Mouse (Mus musculus) lung, embryonic 14.5 days (tissue): ENCODE data around the gene Tardbp. TPM values are rescaled to one million over a fixed set of nuclear protein-coding genes. Genes with fewer than 3 reads are reported as not detected.

Experiments used
- ATAC-seq: fragments of 200-750 bp; cut with Nextera tagmentation; 2 replicates; pipeline ENCODE4 v1.8.0; 2017; ENCODE audit warnings: mild to moderate bottlenecking, moderate TSS enrichment, moderate library complexity; ENCODE audit not compliant: insufficient read depth
- DNase-seq: peaks from one replicate; pipeline ENCODE4 v3.0.0-alpha.2; 2015
- H3K27ac ChIP-seq: fragments of 300-500 bp; sonication (generic); 2 replicates; pipeline ENCODE4 v1.5.1; 2014; ENCODE audit warnings: low read depth, mild to moderate bottlenecking, moderate library complexity
- H3K27me3 ChIP-seq: fragments of 300-500 bp; sonication (generic); 2 replicates; pipeline ENCODE4 v1.6.1; 2014; ENCODE audit warnings: low read length, control low read depth; ENCODE audit not compliant: insufficient read depth
- H3K36me3 ChIP-seq: fragments of 300-500 bp; sonication (generic); 2 replicates; pipeline ENCODE4 v1.6.1; 2014; ENCODE audit warnings: control low read depth; ENCODE audit not compliant: insufficient read depth
- H3K4me1 ChIP-seq: fragments of 300-500 bp; sonication (generic); 2 replicates; pipeline ENCODE4 v1.6.1; 2014; ENCODE audit warnings: antibody characterized with exemption, control low read depth; ENCODE audit not compliant: insufficient read depth
- H3K4me2 ChIP-seq: fragments of 300-500 bp; sonication (generic); 2 replicates; pipeline ENCODE4 v1.6.1; 2014; ENCODE audit warnings: mild to moderate bottlenecking
- H3K4me3 ChIP-seq: fragments of 300-500 bp; sonication (generic); 2 replicates; pipeline ENCODE4 v1.5.1; 2014; ENCODE audit warnings: low read depth, low read length
- H3K9ac ChIP-seq: fragments of 300-500 bp; sonication (generic); 2 replicates; pipeline ENCODE4 v1.6.1; 2014
- H3K9me3 ChIP-seq: fragments of 300-500 bp; sonication (generic); 2 replicates; pipeline ENCODE4 v1.6.1; 2016; ENCODE audit warnings: low read depth, low read length, control low read depth
- CTCF ChIP-seq: IDR thresholded peaks from 2 replicates; pipeline ENCODE4 v1.5.1; 2016; ENCODE audit warnings: antibody characterized with exemption, low read depth
- WGBS: fragments of 180-500 bp; shearing (Covaris S2); extraction: QIAGEN DNeasy Blood & Tissue Kit; methylation state at CpG from one replicate; pipeline ENCODE4 v1.1.7; 2014; 5-methylcytosine and 5-hydroxymethylcytosine counted together
- polyA plus RNA-seq: library from polyadenylated mRNA; unstranded; fragments of >200 nt; fragmentation: Nextera tagmentation; extraction: Ambion mirVana; gene quantifications from 2 replicates; pipeline ENCODE4 v1.2.1, GENCODE M21; 2014

Tardbp gene
- polyA plus RNA-seq, 1 experiment from 2014 or later = 172 TPM

DNA sequence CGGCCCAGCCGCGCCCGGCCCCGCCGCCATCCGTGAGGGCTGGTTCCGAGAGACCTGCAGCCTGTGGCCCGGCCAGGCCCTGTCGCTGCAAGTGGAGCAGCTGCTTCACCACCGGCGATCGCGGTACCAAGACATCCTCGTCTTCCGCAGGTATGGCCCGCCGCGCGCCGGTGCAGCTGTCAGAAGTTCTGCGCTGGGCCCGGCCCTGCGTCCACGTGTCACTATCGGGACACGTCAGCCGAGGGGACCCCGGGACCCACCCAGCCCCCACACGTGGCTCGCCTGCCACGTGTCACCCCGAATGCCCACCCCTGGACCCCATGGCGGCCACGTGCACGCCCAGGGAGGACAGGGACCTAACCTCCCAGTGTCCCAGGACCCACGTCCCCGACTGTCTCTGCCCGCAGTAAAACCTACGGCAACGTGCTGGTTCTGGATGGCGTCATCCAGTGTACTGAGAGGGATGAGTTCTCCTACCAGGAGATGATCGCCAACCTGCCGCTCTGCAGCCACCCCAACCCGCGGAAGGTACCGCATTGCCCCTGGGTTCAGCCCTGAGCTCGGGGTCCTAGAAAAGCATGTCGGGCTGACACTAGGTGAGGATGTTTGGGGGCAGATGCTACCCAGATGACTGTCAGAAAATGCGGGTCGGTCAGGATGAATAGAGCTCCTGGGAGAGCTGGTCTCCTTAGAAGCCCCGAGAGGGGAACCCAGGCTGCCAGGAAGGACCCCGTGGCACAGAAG lies 35.0 kb downstream of the Tardbp start:
- no peak for TF ChIP-seq CTCF
- ATAC-seq (peak; percentile 51; the same call in 1 of the 2 replicates), DNase-seq (peak; percentile 53)
- H3K27me3 ChIP-seq = no peaks in the 10 kb centered on the region
- peak overlapping the region; percentile 92 for H3K4me2 ChIP-seq
- H3K4me1 ChIP-seq = 0 out of 2 replicates have a peak, but pooled peaks cover 4% of the 10 kb centered on the region
- H3K27ac ChIP-seq = peak overlapping the region; percentile 46; the same call in 1 of the 2 replicates
- peak overlapping the region; percentile 96 for H3K4me3 ChIP-seq
- under 1% methylated on average over 53 of the region's 53 CpGs for WGBS
- H3K9me3 ChIP-seq = no peaks in the 10 kb centered on the region
- peaks cover 41% of the 10 kb centered on the region for H3K36me3 ChIP-seq
- H3K9ac ChIP-seq = peak overlapping the region; percentile 85

DNA sequence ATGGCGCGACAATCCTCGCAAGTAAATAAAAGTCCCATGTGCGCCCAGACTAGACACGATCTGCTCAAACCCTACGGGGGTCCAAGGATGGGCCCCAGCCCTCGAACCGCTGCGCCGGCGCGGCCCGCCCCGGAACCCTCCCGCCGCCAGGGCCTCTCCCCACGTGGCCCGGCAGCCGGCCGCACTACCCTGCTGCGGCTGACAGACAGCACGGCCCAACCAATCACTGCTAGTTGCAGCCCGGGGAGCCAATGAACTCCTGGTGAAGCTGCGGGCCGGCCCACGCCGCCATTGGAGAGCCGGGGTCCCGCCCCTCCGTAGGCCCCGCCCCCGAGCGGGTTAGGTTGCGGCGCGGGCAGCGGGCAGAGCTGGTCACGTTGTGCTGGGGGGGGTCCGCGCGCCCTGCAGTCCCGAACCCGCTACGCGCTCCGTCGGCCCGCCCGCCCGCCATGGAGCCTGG lies 35.6 kb downstream of the Tardbp start, which contains the start of gene Srm:
TSS of gene Srm (plus strand) at position 333 of the 460 bp plus-strand sequence.
- H3K4me3 ChIP-seq = peak within 1 kb of the TSS; percentile 96
- H3K9ac ChIP-seq = peak within 1 kb of the TSS; percentile 85
- TF ChIP-seq CTCF = no peak
- H3K27me3 ChIP-seq = no peaks in the 10 kb centered on the region
- H3K36me3 ChIP-seq = peaks cover 35% of the 10 kb centered on the region
- 0 out of 2 replicates have a peak, but pooled peaks cover 4% of the 10 kb centered on the region for H3K4me1 ChIP-seq
- DNase-seq (peak; percentile 98), ATAC-seq (peak; percentile 99)
- no peaks in the 10 kb centered on the region for H3K9me3 ChIP-seq
- H3K4me2 ChIP-seq = peak within 1 kb of the TSS; percentile 92
- WGBS = under 1% methylated on average over 48 of the region's 50 CpGs
- peak within 1 kb of the TSS; percentile 82 for H3K27ac ChIP-seq

DNA sequence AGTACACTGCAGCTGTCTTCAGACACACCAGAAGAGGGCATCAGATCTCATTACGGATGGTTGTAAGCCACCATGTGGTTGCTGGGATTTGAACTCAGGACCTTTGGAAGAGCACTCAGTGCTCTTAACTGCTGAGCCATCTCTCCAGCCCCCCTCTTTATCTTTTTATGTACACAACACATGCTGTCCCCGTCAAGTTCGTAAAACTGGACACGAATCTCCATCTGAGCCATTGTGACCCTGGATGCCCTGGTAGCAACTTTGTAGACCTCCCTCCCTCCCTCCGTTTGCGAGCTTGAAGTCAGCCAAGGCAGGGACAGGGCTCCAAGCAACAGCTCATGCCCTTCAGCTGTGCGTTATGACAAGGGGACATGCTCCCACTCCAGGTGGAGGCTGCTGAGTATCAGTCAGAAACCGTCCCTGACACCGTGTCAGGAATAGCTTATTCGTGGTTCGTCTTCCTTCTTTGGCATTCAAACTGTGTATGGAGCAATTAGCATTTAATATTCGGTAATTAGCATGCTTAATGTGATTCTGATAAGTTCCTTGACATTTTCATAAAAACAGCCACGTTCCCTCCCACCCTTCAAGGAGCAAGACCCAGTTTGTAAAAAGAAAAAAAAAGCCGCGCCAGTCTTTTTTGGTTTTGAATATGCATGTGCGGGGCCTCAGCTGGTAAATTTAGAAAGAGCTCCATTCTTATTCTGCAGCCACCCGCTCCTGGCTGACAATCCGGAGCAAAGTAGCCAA lies 36.2 kb downstream of the Tardbp start:
- peak overlapping the region; percentile 96 for H3K4me3 ChIP-seq
- H3K9me3 ChIP-seq = no peaks in the 10 kb centered on the region
- H3K36me3 ChIP-seq = peaks cover 29% of the 10 kb centered on the region
- peak overlapping the region; percentile 92 for H3K4me2 ChIP-seq
- 4% methylated on average over 18 of the region's 18 CpGs for WGBS
- 0 out of 2 replicates have a peak, but pooled peaks cover 4% of the 10 kb centered on the region for H3K4me1 ChIP-seq
- no peak for TF ChIP-seq CTCF
- no peaks in the 10 kb centered on the region for H3K27me3 ChIP-seq
- DNase-seq = peak; percentile 57
- H3K27ac ChIP-seq = peak overlapping the region; percentile 82
- no peak for ATAC-seq
- H3K9ac ChIP-seq = peak overlapping the region; percentile 52

DNA sequence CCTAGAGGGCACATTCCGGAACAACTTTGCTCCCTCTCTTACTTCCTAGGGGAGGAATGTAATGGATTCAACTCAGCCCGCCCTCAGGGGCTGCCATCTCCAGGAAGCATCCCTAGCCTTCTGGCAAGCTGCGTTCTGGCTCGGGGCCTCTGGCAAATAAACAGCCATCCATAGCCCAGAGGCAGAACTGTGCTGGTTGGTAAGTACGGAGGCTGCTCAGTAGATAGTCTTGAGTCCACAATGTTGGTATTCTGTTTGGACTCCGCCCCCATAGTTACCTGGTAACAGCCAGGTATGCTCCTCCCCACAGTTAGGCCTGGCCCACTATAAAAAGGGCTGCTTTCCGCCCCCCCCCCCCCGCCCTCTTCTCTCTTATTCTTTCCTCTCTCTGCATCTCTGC lies 37.3 kb downstream of the Tardbp start:
- TF ChIP-seq CTCF = no peak
- no peak for ATAC-seq
- Histone ChIP-seq H3K27ac (no peak overlapping the region), H3K9ac (no peak overlapping the region), H3K4me2 (peak overlapping the region; percentile 36), H3K4me3 (no peak overlapping the region), H3K4me1 (0 out of 2 replicates have a peak, but pooled peaks cover 4% of the 10 kb centered on the region), H3K9me3 (no peaks in the 10 kb centered on the region), H3K36me3 (peaks cover 18% of the 10 kb centered on the region), H3K27me3 (no peaks in the 10 kb centered on the region)
- 60% methylated on average over 6 of the region's 8 CpGs for WGBS
- DNase-seq = peak; percentile 50

DNA sequence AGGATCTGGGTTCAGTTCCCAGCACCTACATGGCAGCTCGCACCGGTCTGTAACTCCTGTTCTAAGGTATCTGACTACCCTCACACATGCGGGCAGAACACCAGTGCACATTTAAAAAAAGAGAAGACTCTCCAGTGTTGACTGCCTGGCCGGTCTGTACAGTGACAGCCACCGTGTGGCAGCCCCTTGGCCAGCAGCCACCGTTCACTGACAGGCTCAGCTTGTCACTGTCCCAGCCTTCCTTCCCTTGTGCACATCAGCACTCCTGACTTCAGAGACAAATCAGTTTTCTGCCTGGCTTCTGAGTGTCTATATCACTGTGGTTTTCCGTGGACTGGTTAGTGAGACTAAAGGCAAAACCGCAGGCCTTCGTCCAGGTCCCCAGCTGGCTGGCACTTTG lies 38.0 kb downstream of the Tardbp start:
- TF ChIP-seq CTCF = no peak
- Histone ChIP-seq H3K9ac (no peak overlapping the region), H3K36me3 (peaks cover 11% of the 10 kb centered on the region), H3K27ac (no peak overlapping the region), H3K9me3 (no peaks in the 10 kb centered on the region), H3K27me3 (no peaks in the 10 kb centered on the region), H3K4me3 (no peak overlapping the region), H3K4me1 (0 out of 2 replicates have a peak, but pooled peaks cover 4% of the 10 kb centered on the region), H3K4me2 (no peak overlapping the region)
- no peak for ATAC-seq
- DNase-seq = peak; percentile 46
- WGBS = 62% methylated on average over 9 of the region's 9 CpGs

DNA sequence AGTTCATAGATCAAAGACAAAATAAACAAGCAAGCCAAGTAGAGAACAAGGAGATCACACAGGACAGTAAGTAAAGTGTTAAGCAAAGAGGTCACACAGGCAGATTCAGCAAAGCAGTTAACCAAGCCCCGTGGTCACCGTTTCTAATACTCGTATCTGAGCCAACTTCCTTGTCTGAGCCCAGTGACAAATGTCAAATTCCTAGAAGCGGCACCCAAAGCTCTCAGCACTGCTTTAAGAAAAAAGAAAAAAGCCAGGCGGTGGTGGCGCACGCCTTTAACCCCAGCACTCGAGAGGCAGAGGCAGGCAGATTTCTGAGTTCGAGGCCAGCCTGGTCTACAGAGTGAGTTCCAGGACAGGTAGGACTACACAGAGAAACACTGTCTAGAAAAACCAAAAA lies 40.2 kb downstream of the Tardbp start:
- WGBS = 61% methylated on average over 9 of the region's 9 CpGs
- Histone ChIP-seq H3K27ac (no peak overlapping the region), H3K9me3 (no peaks in the 10 kb centered on the region), H3K4me2 (no peak overlapping the region), H3K4me3 (no peak overlapping the region), H3K36me3 (peaks cover 17% of the 10 kb centered on the region), H3K4me1 (no peaks in the 10 kb centered on the region), H3K9ac (no peak overlapping the region), H3K27me3 (no peaks in the 10 kb centered on the region)
- ATAC-seq = no peak
- DNase-seq = no peak
- no peak for TF ChIP-seq CTCF

DNA sequence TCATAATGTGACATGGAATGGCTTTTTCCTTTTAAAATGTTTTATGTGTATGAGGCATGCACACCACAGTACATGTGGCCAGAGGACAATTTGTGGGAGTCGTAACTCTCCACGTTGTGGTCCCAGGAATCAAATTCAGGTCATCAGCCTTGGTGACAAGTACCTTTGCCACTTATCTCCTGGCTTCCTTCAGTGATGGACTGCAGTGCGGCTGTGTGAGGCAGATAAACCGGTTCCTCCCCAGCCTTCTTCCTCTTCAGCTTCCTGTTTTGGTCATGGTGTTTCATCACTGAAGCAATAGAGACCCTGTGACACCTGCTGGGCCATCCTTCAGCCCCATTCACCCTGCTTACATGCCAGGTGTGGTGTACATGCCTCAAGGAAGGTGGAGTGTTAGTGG lies 43.6 kb downstream of the Tardbp start:
- Histone ChIP-seq H3K27ac (no peak overlapping the region), H3K4me3 (no peak overlapping the region), H3K36me3 (peaks cover 50% of the 10 kb centered on the region), H3K27me3 (no peaks in the 10 kb centered on the region), H3K4me1 (no peaks in the 10 kb centered on the region), H3K9ac (no peak overlapping the region), H3K4me2 (no peak overlapping the region), H3K9me3 (no peaks in the 10 kb centered on the region)
- no peak for TF ChIP-seq CTCF
- ATAC-seq (no peak), DNase-seq (no peak)
- WGBS = 55% methylated on average over 4 of the region's 4 CpGs
